Mouse (Mus musculus) C2C12 (cell line): ENCODE results near the gene Ccdc171.

Experiments
- CTCF ChIP-seq: IDR thresholded peaks from one replicate; pipeline ENCODE4 v1.5.1; 2011; ENCODE audit not compliant: control insufficient read depth, insufficient read depth, insufficient read length
- MAX ChIP-seq: IDR thresholded peaks from one replicate; pipeline ENCODE4 v1.6.1; 2011; ENCODE audit warnings: mild to moderate bottlenecking, control low read depth
- MYOG ChIP-seq: IDR thresholded peaks from one replicate; pipeline ENCODE4 v1.6.1; 2011; ENCODE audit not compliant: control insufficient read depth, insufficient read length; ENCODE audit errors: extremely low read depth
- USF1 ChIP-seq: IDR thresholded peaks from one replicate; pipeline ENCODE4 v1.6.1; 2011; ENCODE audit warnings: low read depth, mild to moderate bottlenecking, control low read depth, moderate library complexity

DNA sequence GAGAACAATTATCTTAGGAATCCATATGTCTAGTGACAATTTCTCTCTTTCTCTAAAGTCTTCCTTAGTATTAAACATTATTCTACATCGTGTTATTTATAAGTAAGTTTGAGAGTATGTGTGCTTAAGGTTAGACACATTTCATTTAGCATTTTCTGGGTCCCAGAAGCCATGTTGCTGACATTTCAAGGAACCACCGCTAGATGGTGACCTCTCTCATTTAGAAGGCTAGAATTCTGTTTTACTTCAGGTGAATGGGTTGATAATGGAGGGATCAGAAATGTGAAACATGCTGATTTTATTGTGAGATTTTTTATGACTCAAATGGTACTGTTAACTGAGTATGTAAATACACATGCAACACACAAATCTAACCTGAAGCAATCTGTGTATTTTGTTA, 199.8 kb downstream of the Ccdc171 start:
- TF ChIP-seq CTCF = no peak
- TF ChIP-seq USF1 = no peak
- TF ChIP-seq MAX = no peak
- no peak for TF ChIP-seq MYOG
